Mouse (Mus musculus) mouse trophoblast stem cell (cell line): ENCODE measurements at regions not wholly inside any gene's neighbourhood (a gene's known extent, or its start where the extent isn't known, plus 50 kb on each side); places are given as distances from the start of the nearest gene placed in this dataset.

Experiments used
- in situ Hi-C, 2 experiments: fragments of 300-500 bp; cut with MseI, MboI; formaldehyde crosslinking; loops; 2 replicates in 1 of 2; 3 replicates in 1 of 2; pipeline ENCODE4 v1.15.1; 2025

- in situ Hi-C loops, result no loop called here
These were observed 151.7 kb downstream of the Mtx2 start for GRCm38 (mm10) chr2:74977348-74977747.

GRCm38 (mm10) chr2:74977828-74978227, 152.2 kb downstream of the Mtx2 start:
- in situ Hi-C loops, result no loop called here

- in situ Hi-C loops, result no loop called here
These were observed 156.3 kb downstream of the Mtx2 start for GRCm38 (mm10) chr2:74981856-74982255.

DNA sequence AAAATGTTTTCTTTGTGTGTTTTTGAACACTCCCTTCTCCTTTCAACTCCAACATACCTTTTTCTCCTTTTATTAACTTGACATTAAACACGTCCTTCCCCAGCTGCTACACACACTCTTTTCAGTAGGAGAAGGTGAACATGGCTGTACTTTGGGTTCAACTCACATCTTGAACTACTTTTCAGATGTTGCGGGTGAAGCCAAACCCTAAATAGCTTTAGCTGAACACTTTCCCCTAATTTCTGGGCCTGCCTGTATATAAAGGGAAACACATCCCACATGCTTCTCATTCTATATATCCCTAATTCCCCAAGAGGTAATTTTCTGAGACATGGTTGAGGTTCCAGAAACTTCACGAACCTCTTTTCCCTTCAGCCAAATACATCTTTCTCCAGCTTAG, 168.2 kb downstream of the Mtx2 start:
- in situ Hi-C loops, result no loop called here

DNA sequence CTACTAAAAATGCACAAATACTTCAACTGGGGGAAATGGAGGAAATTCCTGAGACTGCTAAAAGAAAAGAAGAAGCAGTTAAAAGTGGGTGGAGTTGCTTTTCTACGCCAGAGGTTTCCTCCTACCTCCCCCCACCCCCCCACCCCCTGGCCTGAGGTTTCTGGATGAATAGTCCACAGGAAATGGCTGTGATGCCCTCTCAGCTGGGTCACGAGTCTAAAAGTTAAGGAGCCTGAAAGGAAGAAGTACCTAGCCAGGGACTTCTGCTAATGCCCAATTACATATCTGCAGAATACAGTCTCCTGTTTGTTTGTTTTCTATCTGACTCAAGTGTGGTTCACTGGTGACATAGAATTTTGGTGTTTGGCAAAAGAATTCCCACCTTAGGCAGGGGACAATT, 169.4 kb downstream of the Mtx2 start:
- in situ Hi-C loops, result no loop called here

- in situ Hi-C loops, result no loop called here
These were observed 172.1 kb downstream of the Mtx2 start for GRCm38 (mm10) chr2:74997736-74998135.

- in situ Hi-C loops, result no loop called here
These were observed 174.8 kb downstream of the Mtx2 start for GRCm38 (mm10) chr2:75000368-75000796.

- in situ Hi-C loops, result no loop called here
These were observed 177.0 kb downstream of the Mtx2 start for GRCm38 (mm10) chr2:75002562-75002961.

- in situ Hi-C loops, result no loop called here
These were observed 182.5 kb downstream of the Mtx2 start for GRCm38 (mm10) chr2:75008116-75008515.

GRCm38 (mm10) chr2:75010647-75011046, 185.0 kb downstream of the Mtx2 start:
- in situ Hi-C loops, result no loop called here

- in situ Hi-C loops, result no loop called here
These were observed 186.4 kb downstream of the Mtx2 start for GRCm38 (mm10) chr2:75012046-75012445.

- in situ Hi-C loops, result no loop called here
These were observed 189.6 kb downstream of the Mtx2 start for GRCm38 (mm10) chr2:75014994-75015728.

DNA sequence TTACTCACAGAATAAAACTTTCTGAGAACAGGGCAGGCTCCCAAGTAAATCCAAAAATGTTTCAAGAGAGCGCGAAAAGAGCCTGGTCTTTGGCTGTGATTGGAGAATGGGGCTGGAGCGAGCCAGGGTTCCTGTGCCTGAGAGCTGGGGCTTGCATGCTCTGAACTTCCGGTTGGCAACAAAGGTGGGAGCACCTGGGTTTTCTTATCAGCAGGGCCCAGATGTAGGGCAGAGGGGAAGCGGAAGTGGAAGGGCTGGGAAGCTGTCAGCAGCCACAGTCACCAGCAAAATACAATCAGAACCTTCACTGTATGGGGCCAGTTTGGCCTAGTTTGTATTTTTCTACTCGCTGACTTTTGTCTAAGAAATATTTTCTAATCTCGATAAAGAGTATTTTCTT, 193.9 kb downstream of the Mtx2 start:
- in situ Hi-C loops, result no loop called here

- in situ Hi-C loops, result no loop called here
These were observed 196.0 kb downstream of the Mtx2 start for GRCm38 (mm10) chr2:75021639-75022038.

DNA sequence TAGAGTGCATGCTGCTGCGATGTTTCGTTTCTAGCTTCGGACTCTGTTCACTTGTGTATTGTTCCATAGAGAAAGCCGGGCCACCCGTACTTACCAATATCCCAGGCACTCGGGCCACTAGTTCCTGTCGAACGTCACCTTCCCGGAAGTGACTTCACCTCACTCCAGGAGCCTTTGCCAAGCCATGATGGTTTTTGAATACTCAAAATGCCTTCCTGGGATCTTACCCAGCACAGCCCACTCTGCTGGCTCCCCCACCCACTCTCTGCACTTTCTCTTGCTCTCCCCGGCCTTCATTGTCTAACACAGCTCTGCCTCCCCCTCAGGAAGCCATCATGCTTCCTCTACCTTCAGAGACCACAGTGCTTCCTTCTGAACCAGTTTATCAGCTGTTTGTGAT, 202.5 kb downstream of the Mtx2 start:
- in situ Hi-C loops, result no loop called here

GRCm38 (mm10) chr2:75029089-75029693, 203.6 kb downstream of the Mtx2 start:
- in situ Hi-C loops, result no loop called here

GRCm38 (mm10) chr2:75034708-75035107, 209.1 kb downstream of the Mtx2 start:
- in situ Hi-C loops, result no loop called here

- in situ Hi-C loops, result no loop called here
These were observed 213.5 kb downstream of the Mtx2 start for GRCm38 (mm10) chr2:75039066-75039465.

GRCm38 (mm10) chr2:75046892-75047291, 221.3 kb downstream of the Mtx2 start:
- in situ Hi-C loops, result no loop called here

GRCm38 (mm10) chr2:75048071-75048470, 222.5 kb downstream of the Mtx2 start:
- in situ Hi-C loops, result no loop called here

DNA sequence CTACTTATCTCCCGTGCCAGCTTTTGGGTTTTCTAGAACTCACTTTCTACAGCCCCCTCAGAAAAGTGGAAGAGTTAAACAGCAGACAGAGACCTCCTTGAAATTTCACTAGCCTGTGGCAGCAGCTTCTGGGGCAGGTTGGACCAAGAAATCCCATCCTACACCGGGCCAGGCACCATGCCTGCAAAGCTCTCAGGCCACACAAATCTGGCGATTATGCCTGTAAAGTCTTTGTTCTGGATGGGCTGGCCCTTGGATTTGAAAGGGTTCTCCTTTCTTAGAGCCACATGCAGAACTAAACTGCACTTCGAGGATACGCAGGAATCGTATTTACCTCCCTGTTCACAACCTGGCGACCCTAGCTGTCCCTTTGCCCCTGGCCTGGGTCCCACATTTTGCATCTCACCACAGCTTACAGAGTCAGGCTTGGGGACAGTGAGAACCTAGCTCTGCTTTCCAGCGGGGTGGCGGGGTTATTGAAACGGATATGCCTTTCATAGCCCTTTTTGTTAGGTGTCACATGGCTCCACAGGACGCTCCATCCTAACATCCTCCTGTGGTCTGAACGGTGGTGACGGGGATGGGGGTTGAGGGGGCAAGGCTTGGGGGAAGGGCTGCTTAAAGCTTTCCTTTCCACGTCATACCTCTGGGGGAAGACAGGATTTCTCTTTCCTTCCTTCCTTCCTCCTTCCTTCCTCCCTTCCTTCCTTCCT, 229.0 kb downstream of the Mtx2 start:
- in situ Hi-C loops, result loop anchor here in 1 of 2 experiments (5.0 kb wide), 1 partner anchor 337 kb away; no protein-coding TSS in a partner anchor

- in situ Hi-C loops, result loop anchor here in 1 of 2 experiments (5.0 kb wide), 1 partner anchor 338 kb away; no protein-coding TSS in a partner anchor
These were observed 229.6 kb downstream of the Mtx2 start for GRCm38 (mm10) chr2:75055187-75055543.

GRCm38 (mm10) chr2:75061009-75061408, 235.4 kb downstream of the Mtx2 start:
- in situ Hi-C loops, result no loop called here
